Mouse (Mus musculus) small intestine, adult 2 months (tissue): ENCODE results near the gene Pfas.

Experiments
- CTCF ChIP-seq: fragments of 200-500 bp; IDR thresholded peaks from 2 replicates; pipeline ENCODE4 v1.5.1; 2012; ENCODE audit warnings: low read depth, mild to moderate bottlenecking, control low read depth, inconsistent platforms, low read length, moderate library complexity, mixed read lengths; ENCODE audit not compliant: insufficient replicate concordance, insufficient read length; ENCODE audit errors: extremely low read depth
- POLR2A ChIP-seq: fragments of 200-500 bp; IDR thresholded peaks from 2 replicates; pipeline ENCODE4 v1.6.1; 2012; ENCODE audit warnings: low read depth, mild to moderate bottlenecking, control low read depth, inconsistent platforms, low read length, moderate library complexity

DNA sequence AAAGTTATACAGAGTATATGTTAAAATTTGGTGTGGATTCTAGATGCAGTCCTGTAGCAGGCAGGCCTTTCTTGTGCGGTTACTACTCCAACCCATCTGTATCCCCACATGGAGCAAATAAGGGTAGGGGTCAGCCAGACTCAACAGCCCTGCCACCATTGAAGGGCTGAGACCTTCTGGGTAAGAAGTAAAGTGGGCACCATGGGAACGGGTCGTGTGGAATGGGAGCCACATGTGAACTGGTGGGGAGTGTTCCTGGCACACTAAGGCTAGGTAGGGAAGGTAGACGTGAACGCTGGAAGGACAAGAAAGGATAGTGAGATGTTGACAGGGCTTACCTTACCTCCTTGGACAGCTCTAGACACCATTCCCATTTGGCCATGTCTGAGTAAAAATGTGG is 29.9 kb upstream of the Pfas start:
- no peak for TF ChIP-seq CTCF
- no peak for TF ChIP-seq POLR2A
